Mouse (Mus musculus): ENCODE measurements around the gene Dct.

DNA sequence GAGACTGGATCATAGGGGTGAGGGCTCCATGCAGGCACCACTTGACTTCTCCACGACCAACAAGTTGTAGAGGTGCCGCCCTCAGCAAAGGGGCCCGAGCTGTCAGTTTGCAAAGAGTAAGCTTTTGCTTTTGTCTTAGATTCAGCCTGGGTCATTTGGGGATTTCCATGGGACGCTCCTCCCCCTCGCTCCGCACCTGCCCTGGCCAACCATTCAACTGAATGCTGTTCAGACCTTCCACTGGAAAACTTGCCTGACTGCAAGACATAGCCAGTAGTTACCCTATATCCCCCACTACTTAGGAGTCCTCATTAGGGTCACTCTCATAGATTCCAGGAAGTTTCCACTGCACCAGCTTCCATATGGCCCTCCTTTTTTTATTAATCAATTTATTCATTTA is 31.8 kb upstream of the Dct start:
- TF ChIP-seq CTCF (IDR thresholded peaks at IDR 0.05; ENCODE audit: borderline replicate concordance, control insufficient read depth, extremely low read depth, insufficient read depth, low read length, poor library complexity) (no peak), POLR2A (IDR thresholded peaks at IDR 0.05; ENCODE audit: control insufficient read depth, extremely low read depth, insufficient read depth, low read length, poor library complexity) (no peak)
